Comparison of ENCODE assay signal across 26 mouse cellular contexts in genomic region chr1:174052981-174053380, GRCm38 (mm10). TPM values are rescaled to one million over a fixed set of nuclear protein-coding genes. Genes with fewer than 3 reads are reported as not detected.
DNase-seq lines count a peak whose midpoint lies in the region; ATAC-seq lines count a peak whose summit lies in the region.
"Had no signal": no experiment of that assay in that cellular context is flagged by ENCODE, and none has a peak within 500 bp of the region (broad histone marks: within the 10 kb centered on the region; RNA-seq: fewer than 3 reads in every experiment).

No protein-coding gene starts in this region.

- peak; percentile 10 for ATAC-seq in megakaryocyte, adult 5-6 weeks (ENCODE audit: poor library complexity, severe bottlenecking)
- no peak for ATAC-seq in erythroblast, adult 5-6 weeks (replicated peaks; ENCODE audit: low FRiP score, poor library complexity, severe bottlenecking)
- ATAC-seq: forebrain, embryonic 15.5 days; inflammation-experienced regulatory T-cells, adult 6 months had no signal

- peak; percentile 19 for DNase-seq in gastrocnemius, adult 18-20 months (ENCODE audit: low spot score)
- no peak for DNase-seq in gastrocnemius, postnatal 25 days
- peak; percentile 92 for DNase-seq in 3T3-L1 (ENCODE audit: low read depth, low spot score)
- peak; percentile 67 for DNase-seq in NIH3T3 (ENCODE audit: low read depth)
- no peak for DNase-seq in heart, adult 8-10 months (ENCODE audit: low spot score)
- DNase-seq: B cell, adult 2 months; cerebellum, adult 11 months; cerebellum, postnatal 10 days; gastrocnemius, postnatal 36 days; heart, postnatal 4 days; kidney, adult 18-20 months; kidney, postnatal 4 days; lung, postnatal 14 days; right cerebral cortex, postnatal 14 days; spleen, adult 18-20 months; thymus, postnatal 14 days had no signal

RNA-seq across cellular contexts. Expression of gene Olfr432, which starts 4.0 kb away (rescaled TPM):
- not detected for total RNA-seq in gastrocnemius, adult 18-20 months (2021)
- total RNA-seq in gastrocnemius, postnatal 25 days (2021): not detected
- 0.30 and 0.71 TPM in 2 replicates for total RNA-seq in megakaryocyte, adult 5-6 weeks (2015)
- 0.29 TPM in 1 of 2 replicates, not detected in the other for total RNA-seq in megakaryocyte, adult 5-6 weeks (2017)
- not detected in 2 replicates for total RNA-seq in erythroblast, adult 5-6 weeks (2015; ENCODE audit: low replicate concordance)
- not detected in 2 replicates for total RNA-seq in erythroblast, adult 5-6 weeks (2017; ENCODE audit: low replicate concordance)
- not detected for total RNA-seq in heart, adult 8-10 months (2022)
- total RNA-seq: adrenal gland, postnatal 36 days; gastrocnemius, postnatal 36 days; heart, postnatal 4 days; layer of hippocampus, postnatal 10 days; left cerebral cortex, adult 8-10 months; liver, adult 2 months; megakaryocyte-erythroid progenitor cell, adult 5-6 weeks; MEL had no signal

RNA-seq across cellular contexts. Expression of gene Olfr433, which starts 12.5 kb away (rescaled TPM):
- total RNA-seq in gastrocnemius, adult 18-20 months (2021): not detected
- total RNA-seq in gastrocnemius, postnatal 25 days (2021): not detected
- 0.51 and 0.73 TPM in 2 replicates for total RNA-seq in megakaryocyte, adult 5-6 weeks (2015)
- total RNA-seq in megakaryocyte, adult 5-6 weeks (2017): 0.22 and 0.49 TPM in 2 replicates
- not detected in 2 replicates for total RNA-seq in erythroblast, adult 5-6 weeks (2015; ENCODE audit: low replicate concordance)
- not detected in 2 replicates for total RNA-seq in erythroblast, adult 5-6 weeks (2017; ENCODE audit: low replicate concordance)
- not detected for total RNA-seq in heart, adult 8-10 months (2022)
- total RNA-seq: adrenal gland, postnatal 36 days; gastrocnemius, postnatal 36 days; heart, postnatal 4 days; layer of hippocampus, postnatal 10 days; left cerebral cortex, adult 8-10 months; liver, adult 2 months; megakaryocyte-erythroid progenitor cell, adult 5-6 weeks; MEL had no signal

RNA-seq across cellular contexts. Expression of gene Olfr430, which starts 13.4 kb away (rescaled TPM):
- not detected for total RNA-seq in gastrocnemius, adult 18-20 months (2021)
- total RNA-seq in gastrocnemius, postnatal 25 days (2021): not detected
- not detected in 2 replicates for total RNA-seq in megakaryocyte, adult 5-6 weeks (2015)
- not detected in 2 replicates for total RNA-seq in megakaryocyte, adult 5-6 weeks (2017)
- total RNA-seq in erythroblast, adult 5-6 weeks (2015; ENCODE audit: low replicate concordance): not detected in 2 replicates
- 0.42 TPM in 1 of 2 replicates, not detected in the other for total RNA-seq in erythroblast, adult 5-6 weeks (2017; ENCODE audit: low replicate concordance)
- total RNA-seq in heart, adult 8-10 months (2022): not detected
- total RNA-seq: adrenal gland, postnatal 36 days; gastrocnemius, postnatal 36 days; heart, postnatal 4 days; layer of hippocampus, postnatal 10 days; left cerebral cortex, adult 8-10 months; liver, adult 2 months; megakaryocyte-erythroid progenitor cell, adult 5-6 weeks; MEL had no signal

RNA-seq across cellular contexts. Expression of gene Ifi205, which starts 21.4 kb away (rescaled TPM):
- total RNA-seq in gastrocnemius, adult 18-20 months (2021): 10 to 100 TPM in 1 of 2 experiments, 1 to 10 TPM in 1; 7.5 to 17.1 TPM
- total RNA-seq in gastrocnemius, postnatal 25 days (2021): 10 to 100 TPM in 1 of 2 experiments, 1 to 10 TPM in 1; 3.7 to 11.7 TPM
- 33.5 and 35.2 TPM in 2 replicates for total RNA-seq in megakaryocyte, adult 5-6 weeks (2015)
- 25.3 and 27.3 TPM in 2 replicates for total RNA-seq in megakaryocyte, adult 5-6 weeks (2017)
- total RNA-seq in erythroblast, adult 5-6 weeks (2015; ENCODE audit: low replicate concordance): 2.3 and 3.3 TPM in 2 replicates
- 0.85 TPM in 1 of 2 replicates, not detected in the other for total RNA-seq in erythroblast, adult 5-6 weeks (2017; ENCODE audit: low replicate concordance)
- total RNA-seq in heart, adult 8-10 months (2022): 10 to 100 TPM; 11.3 to 19.4 (median 17.3) TPM
- total RNA-seq: left cerebral cortex, adult 8-10 months; MEL had no signal

RNA-seq across cellular contexts. Expression of gene Olfr429, which starts 31.1 kb away (rescaled TPM):
- not detected for total RNA-seq in gastrocnemius, adult 18-20 months (2021)
- total RNA-seq in gastrocnemius, postnatal 25 days (2021): not detected
- total RNA-seq in megakaryocyte, adult 5-6 weeks (2015): not detected in 2 replicates
- total RNA-seq in megakaryocyte, adult 5-6 weeks (2017): not detected in 2 replicates
- total RNA-seq in erythroblast, adult 5-6 weeks (2015; ENCODE audit: low replicate concordance): not detected in 2 replicates
- not detected in 2 replicates for total RNA-seq in erythroblast, adult 5-6 weeks (2017; ENCODE audit: low replicate concordance)
- total RNA-seq in heart, adult 8-10 months (2022): not detected
- total RNA-seq: adrenal gland, postnatal 36 days; gastrocnemius, postnatal 36 days; heart, postnatal 4 days; layer of hippocampus, postnatal 10 days; left cerebral cortex, adult 8-10 months; liver, adult 2 months; megakaryocyte-erythroid progenitor cell, adult 5-6 weeks; MEL had no signal

Comparison
In these comparisons a context has a peak if more than half of its experiments do, and no peak if none do; other contexts are left out.
1. DNase-seq: peak in gastrocnemius, adult 18-20 months (single experiment), 3T3-L1 (single experiment) and NIH3T3 (single experiment); none in gastrocnemius, postnatal 25 days (single experiment) and heart, adult 8-10 months (single experiment).